Mouse (Mus musculus): ENCODE measurements around the gene Map4. TPM values are rescaled to one million over a fixed set of nuclear protein-coding genes. Genes with fewer than 3 reads are reported as not detected.

Gene Map4
- polyA plus RNA-seq, 1 experiment from 2014 or later = 30.4 TPM

GRCm38 (mm10) chr9:110001946-110002345 lies 70.7 kb downstream of the Map4 start:
- no peak overlapping the region for H3K4me3 ChIP-seq (ENCODE audit: low read depth, low read length)
- ATAC-seq (replicated peaks; ENCODE audit: low FRiP score) = no peak
- no peaks in the 10 kb centered on the region for H3K9me3 ChIP-seq (ENCODE audit: control insufficient read depth, low read length)
- no peaks in the 10 kb centered on the region for H3K27me3 ChIP-seq (replicated peaks; ENCODE audit: control insufficient read depth, insufficient read depth, low read length)
- H3K4me2 ChIP-seq = no peak overlapping the region
- H3K36me3 ChIP-seq (ENCODE audit: control insufficient read depth, insufficient read depth, low read length) = no peaks in the 10 kb centered on the region
- no peak for DNase-seq (ENCODE audit: low spot score)
- H3K27ac ChIP-seq (ENCODE audit: low read depth, low read length) = no peak overlapping the region
- 67% methylated on average over 1 of the region's 1 CpGs for WGBS
- H3K9ac ChIP-seq (ENCODE audit: low read depth, low read length) = no peak overlapping the region
- H3K4me1 ChIP-seq (replicated peaks; ENCODE audit: control insufficient read depth, insufficient read depth, low read length) = no peaks in the 10 kb centered on the region

GRCm38 (mm10) chr9:110002413-110002812 lies 71.2 kb downstream of the Map4 start:
- ATAC-seq (replicated peaks; ENCODE audit: low FRiP score) = no peak
- 78% methylated on average over 3 of the region's 3 CpGs for WGBS

GRCm38 (mm10) chr9:110019224-110019623 lies 88.0 kb downstream of the Map4 start:
- 68% methylated on average over 7 of the region's 7 CpGs for WGBS
- H3K4me2 ChIP-seq = no peak overlapping the region
- DNase-seq (ENCODE audit: low spot score) = no peak

More at GRCm38 (mm10) chr9:110002413-110002812, 71.2 kb downstream of the Map4 start:
- Histone ChIP-seq H3K4me2 (no peak overlapping the region), H3K27me3 (replicated peaks; ENCODE audit: control insufficient read depth, insufficient read depth, low read length) (no peaks in the 10 kb centered on the region), H3K36me3 (ENCODE audit: control insufficient read depth, insufficient read depth, low read length) (no peaks in the 10 kb centered on the region), H3K27ac (ENCODE audit: low read depth, low read length) (no peak overlapping the region), H3K4me3 (ENCODE audit: low read depth, low read length) (no peak overlapping the region), H3K4me1 (replicated peaks; ENCODE audit: control insufficient read depth, insufficient read depth, low read length) (no peaks in the 10 kb centered on the region), H3K9me3 (ENCODE audit: control insufficient read depth, low read length) (no peaks in the 10 kb centered on the region), H3K9ac (ENCODE audit: low read depth, low read length) (no peak overlapping the region)
- no peak for DNase-seq (ENCODE audit: low spot score)

GRCm38 (mm10) chr9:110020405-110020804 lies 89.1 kb downstream of the Map4 start:
- Histone ChIP-seq H3K27me3 (replicated peaks; ENCODE audit: control insufficient read depth, insufficient read depth, low read length) (no peaks in the 10 kb centered on the region), H3K4me3 (ENCODE audit: low read depth, low read length) (no peak overlapping the region), H3K9me3 (ENCODE audit: control insufficient read depth, low read length) (no peaks in the 10 kb centered on the region), H3K9ac (ENCODE audit: low read depth, low read length) (no peak overlapping the region), H3K36me3 (ENCODE audit: control insufficient read depth, insufficient read depth, low read length) (no peaks in the 10 kb centered on the region), H3K27ac (ENCODE audit: low read depth, low read length) (no peak overlapping the region), H3K4me1 (replicated peaks; ENCODE audit: control insufficient read depth, insufficient read depth, low read length) (no peaks in the 10 kb centered on the region), H3K4me2 (no peak overlapping the region)
- no peak for ATAC-seq (replicated peaks; ENCODE audit: low FRiP score)
- DNase-seq (ENCODE audit: low spot score) = no peak
- 74% methylated on average over 5 of the region's 5 CpGs for WGBS

More at GRCm38 (mm10) chr9:110019224-110019623, 88.0 kb downstream of the Map4 start:
- H3K27me3 ChIP-seq (replicated peaks; ENCODE audit: control insufficient read depth, insufficient read depth, low read length) = no peaks in the 10 kb centered on the region
- H3K4me3 ChIP-seq (ENCODE audit: low read depth, low read length) = no peak overlapping the region
- no peaks in the 10 kb centered on the region for H3K9me3 ChIP-seq (ENCODE audit: control insufficient read depth, low read length)
- no peak for ATAC-seq (replicated peaks; ENCODE audit: low FRiP score)
- H3K4me1 ChIP-seq (replicated peaks; ENCODE audit: control insufficient read depth, insufficient read depth, low read length) = no peaks in the 10 kb centered on the region
- no peaks in the 10 kb centered on the region for H3K36me3 ChIP-seq (ENCODE audit: control insufficient read depth, insufficient read depth, low read length)
- no peak overlapping the region for H3K27ac ChIP-seq (ENCODE audit: low read depth, low read length)
- H3K9ac ChIP-seq (ENCODE audit: low read depth, low read length) = no peak overlapping the region

GRCm38 (mm10) chr9:110021463-110021862 lies 90.2 kb downstream of the Map4 start:
- no peak overlapping the region for H3K4me3 ChIP-seq (ENCODE audit: low read depth, low read length)
- no peaks in the 10 kb centered on the region for H3K27me3 ChIP-seq (replicated peaks; ENCODE audit: control insufficient read depth, insufficient read depth, low read length)

GRCm38 (mm10) chr9:110022151-110022550 lies 90.9 kb downstream of the Map4 start:
- WGBS = 91% methylated on average over 2 of the region's 2 CpGs
- no peak overlapping the region for H3K9ac ChIP-seq (ENCODE audit: low read depth, low read length)
- DNase-seq (ENCODE audit: low spot score) = no peak
- no peak overlapping the region for H3K27ac ChIP-seq (ENCODE audit: low read depth, low read length)
- no peak overlapping the region for H3K4me2 ChIP-seq
- H3K4me3 ChIP-seq (ENCODE audit: low read depth, low read length) = no peak overlapping the region
- ATAC-seq (replicated peaks; ENCODE audit: low FRiP score) = no peak
- H3K27me3 ChIP-seq (replicated peaks; ENCODE audit: control insufficient read depth, insufficient read depth, low read length) = no peaks in the 10 kb centered on the region
- no peaks in the 10 kb centered on the region for H3K9me3 ChIP-seq (ENCODE audit: control insufficient read depth, low read length)
- no peaks in the 10 kb centered on the region for H3K4me1 ChIP-seq (replicated peaks; ENCODE audit: control insufficient read depth, insufficient read depth, low read length)
- H3K36me3 ChIP-seq (ENCODE audit: control insufficient read depth, insufficient read depth, low read length) = no peaks in the 10 kb centered on the region

More at GRCm38 (mm10) chr9:110021463-110021862, 90.2 kb downstream of the Map4 start:
- WGBS = 92% methylated on average over 1 of the region's 1 CpGs
- H3K4me2 ChIP-seq = no peak overlapping the region
- H3K27ac ChIP-seq (ENCODE audit: low read depth, low read length) = no peak overlapping the region
- H3K4me1 ChIP-seq (replicated peaks; ENCODE audit: control insufficient read depth, insufficient read depth, low read length) = no peaks in the 10 kb centered on the region
- DNase-seq (ENCODE audit: low spot score) (no peak), ATAC-seq (replicated peaks; ENCODE audit: low FRiP score) (no peak)
- H3K9me3 ChIP-seq (ENCODE audit: control insufficient read depth, low read length) = no peaks in the 10 kb centered on the region
- H3K36me3 ChIP-seq (ENCODE audit: control insufficient read depth, insufficient read depth, low read length) = no peaks in the 10 kb centered on the region
- no peak overlapping the region for H3K9ac ChIP-seq (ENCODE audit: low read depth, low read length)

- ATAC-seq (replicated peaks; ENCODE audit: low FRiP score) = no peak
- H3K9me3 ChIP-seq (ENCODE audit: control insufficient read depth, low read length) = no peaks in the 10 kb centered on the region
- no peak overlapping the region for H3K4me3 ChIP-seq (ENCODE audit: low read depth, low read length)
- H3K9ac ChIP-seq (ENCODE audit: low read depth, low read length) = no peak overlapping the region
- DNase-seq (ENCODE audit: low spot score) = no peak
- no peaks in the 10 kb centered on the region for H3K27me3 ChIP-seq (replicated peaks; ENCODE audit: control insufficient read depth, insufficient read depth, low read length)
- WGBS = 82% methylated on average over 4 of the region's 4 CpGs
- H3K36me3 ChIP-seq (ENCODE audit: control insufficient read depth, insufficient read depth, low read length) = peaks cover 11% of the 10 kb centered on the region
- H3K4me2 ChIP-seq = no peak overlapping the region
- no peaks in the 10 kb centered on the region for H3K4me1 ChIP-seq (replicated peaks; ENCODE audit: control insufficient read depth, insufficient read depth, low read length)
- H3K27ac ChIP-seq (ENCODE audit: low read depth, low read length) = no peak overlapping the region
These were observed 103.8 kb downstream of the Map4 start for GRCm38 (mm10) chr9:110035091-110035490.

GRCm38 (mm10) chr9:110037895-110038294 lies 106.6 kb downstream of the Map4 start:
- Histone ChIP-seq H3K9me3 (ENCODE audit: control insufficient read depth, low read length) (no peaks in the 10 kb centered on the region), H3K36me3 (ENCODE audit: control insufficient read depth, insufficient read depth, low read length) (peaks cover 11% of the 10 kb centered on the region), H3K27ac (ENCODE audit: low read depth, low read length) (no peak overlapping the region), H3K4me1 (replicated peaks; ENCODE audit: control insufficient read depth, insufficient read depth, low read length) (no peaks in the 10 kb centered on the region), H3K9ac (ENCODE audit: low read depth, low read length) (no peak overlapping the region), H3K4me2 (no peak overlapping the region), H3K4me3 (ENCODE audit: low read depth, low read length) (no peak overlapping the region), H3K27me3 (replicated peaks; ENCODE audit: control insufficient read depth, insufficient read depth, low read length) (no peaks in the 10 kb centered on the region)
- DNase-seq (ENCODE audit: low spot score) (no peak), ATAC-seq (replicated peaks; ENCODE audit: low FRiP score) (no peak)
- 45% methylated on average over 8 of the region's 8 CpGs for WGBS

- no peak overlapping the region for H3K4me3 ChIP-seq (ENCODE audit: low read depth, low read length)
- H3K36me3 ChIP-seq (ENCODE audit: control insufficient read depth, insufficient read depth, low read length) = peaks cover 11% of the 10 kb centered on the region
- no peaks in the 10 kb centered on the region for H3K4me1 ChIP-seq (replicated peaks; ENCODE audit: control insufficient read depth, insufficient read depth, low read length)
- WGBS = 87% methylated on average over 2 of the region's 2 CpGs
- ATAC-seq (replicated peaks; ENCODE audit: low FRiP score) (no peak), DNase-seq (ENCODE audit: low spot score) (no peak)
- H3K27me3 ChIP-seq (replicated peaks; ENCODE audit: control insufficient read depth, insufficient read depth, low read length) = no peaks in the 10 kb centered on the region
- H3K9ac ChIP-seq (ENCODE audit: low read depth, low read length) = no peak overlapping the region
- H3K9me3 ChIP-seq (ENCODE audit: control insufficient read depth, low read length) = no peaks in the 10 kb centered on the region
- H3K4me2 ChIP-seq = no peak overlapping the region
- H3K27ac ChIP-seq (ENCODE audit: low read depth, low read length) = no peak overlapping the region
These were observed 107.2 kb downstream of the Map4 start for GRCm38 (mm10) chr9:110038485-110038884.
